Mouse (Mus musculus) spleen, adult 2 months (tissue): ENCODE measurements around the gene Snw1. TPM values are rescaled to one million over a fixed set of nuclear protein-coding genes. Genes with fewer than 3 reads are reported as not detected.

Experiments
- DNase-seq, 2 experiments: peaks; one replicate each; pipeline versions ENCODE4 v3.0.0 to v3.0.0-alpha.2; 2012 to 2021; ENCODE audit warnings: low spot score in 2 of 2, low read depth in 1 of 2
- H3K27ac ChIP-seq: fragments of 200-500 bp; 2 replicates; pipeline ENCODE4 v1.5.1; 2012; ENCODE audit warnings: low read length, inconsistent platforms; ENCODE audit not compliant: insufficient read depth
- H3K27me3 ChIP-seq: fragments of 200-500 bp; 2 replicates; pipeline ENCODE4 v1.6.1; 2012; ENCODE audit warnings: mild to moderate bottlenecking, moderate library complexity, low read length, inconsistent platforms; ENCODE audit not compliant: control insufficient read depth, insufficient read depth
- H3K36me3 ChIP-seq: fragments of 200-500 bp; 2 replicates; pipeline ENCODE4 v1.6.1; 2012; ENCODE audit warnings: mild to moderate bottlenecking, low read length, inconsistent platforms; ENCODE audit not compliant: control insufficient read depth, insufficient read depth
- H3K4me1 ChIP-seq: fragments of 200-500 bp; 2 replicates; pipeline ENCODE4 v1.6.1; 2011; ENCODE audit warnings: inconsistent platforms; ENCODE audit not compliant: control insufficient read depth, insufficient read depth, insufficient read length
- H3K4me3 ChIP-seq: fragments of 200-500 bp; 2 replicates; pipeline ENCODE4 v1.5.1; 2011; ENCODE audit warnings: mild to moderate bottlenecking, inconsistent platforms; ENCODE audit not compliant: insufficient read depth, insufficient read length; ENCODE audit errors: extremely low read depth
- CTCF ChIP-seq: fragments of 200-500 bp; IDR thresholded peaks from 2 replicates; pipeline ENCODE4 v1.5.1; 2011; ENCODE audit warnings: mild to moderate bottlenecking, inconsistent platforms; ENCODE audit not compliant: insufficient read depth, insufficient read length, insufficient replicate concordance; ENCODE audit errors: extremely low read depth
- POLR2A ChIP-seq: fragments of 200-500 bp; IDR thresholded peaks from 2 replicates; pipeline ENCODE4 v1.6.1; 2011; ENCODE audit warnings: low read depth, low read length, inconsistent platforms
- WGBS: fragments of 180-500 bp; shearing (Covaris S2); methylation state at CpG from one replicate; pipeline ENCODE4 v1.1.7; 2018; 5-methylcytosine and 5-hydroxymethylcytosine counted together
- polyA plus RNA-seq: library from polyadenylated mRNA; depleted of rRNA; stranded (reverse); fragments of >200 nt; gene quantifications from 2 replicates; pipeline ENCODE4 v1.2.3, GENCODE M21; 2012

Snw1 gene
- polyA plus RNA-seq, 1 experiment = 6.0 TPM

- Histone ChIP-seq H3K36me3 (peaks cover 22% of the 10 kb centered on the region), H3K27ac (peak overlapping the region; percentile 78), H3K4me3 (peak overlapping the region; percentile 98), H3K27me3 (no peaks in the 10 kb centered on the region), H3K4me1 (peaks cover 7% of the 10 kb centered on the region; the same call in 1 of the 2 replicates)
- TF ChIP-seq POLR2A (no peak), CTCF (no peak)
- WGBS = under 1% methylated on average over 33 of the region's 33 CpGs
- DNase-seq = no peak
Measured at GRCm38 (mm10) chr12:87443115-87443699, 28.9 kb downstream of the Snw1 start.

GRCm38 (mm10) chr12:87442177-87443114, 29.6 kb downstream of the Snw1 start:
- DNase-seq = no peak
- no peak overlapping the region for H3K27ac ChIP-seq

DNA sequence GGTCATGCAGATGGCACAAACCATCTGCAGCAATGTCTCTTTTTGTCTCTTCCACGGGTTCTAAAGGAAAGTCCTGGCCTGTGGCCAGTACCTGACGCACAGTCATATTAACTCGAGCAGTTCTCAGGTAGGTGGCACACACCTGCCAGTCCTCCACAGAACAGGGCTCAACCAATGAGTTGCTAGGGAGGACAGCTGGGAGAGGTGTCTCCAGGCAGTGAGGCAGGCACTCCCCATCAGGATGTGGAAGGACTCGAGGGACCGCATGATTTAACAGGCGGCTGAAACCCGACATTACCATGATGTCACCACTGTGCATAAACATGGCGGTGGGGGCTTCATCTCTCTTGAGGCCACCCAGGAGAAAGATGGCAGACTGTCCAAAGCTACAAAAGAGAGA, 43.2 kb downstream of the Snw1 start:
- no peak for TF ChIP-seq CTCF
- TF ChIP-seq POLR2A = no peak
- 83% methylated on average over 8 of the region's 8 CpGs for WGBS
- DNase-seq = no peak
- Histone ChIP-seq H3K4me1 (no peaks in the 10 kb centered on the region), H3K27ac (no peak overlapping the region), H3K4me3 (no peak overlapping the region), H3K36me3 (peaks cover 50% of the 10 kb centered on the region), H3K27me3 (no peaks in the 10 kb centered on the region)

More at GRCm38 (mm10) chr12:87442177-87443114, 29.6 kb downstream of the Snw1 start:
- Histone ChIP-seq H3K4me3 (peak overlapping the region; percentile 98), H3K36me3 (peaks cover 24% of the 10 kb centered on the region), H3K4me1 (peaks cover 7% of the 10 kb centered on the region; the same call in 1 of the 2 replicates), H3K27me3 (no peaks in the 10 kb centered on the region)
- 22% methylated on average over 12 of the region's 12 CpGs for WGBS
- TF ChIP-seq POLR2A (no peak), CTCF (no peak)

DNA sequence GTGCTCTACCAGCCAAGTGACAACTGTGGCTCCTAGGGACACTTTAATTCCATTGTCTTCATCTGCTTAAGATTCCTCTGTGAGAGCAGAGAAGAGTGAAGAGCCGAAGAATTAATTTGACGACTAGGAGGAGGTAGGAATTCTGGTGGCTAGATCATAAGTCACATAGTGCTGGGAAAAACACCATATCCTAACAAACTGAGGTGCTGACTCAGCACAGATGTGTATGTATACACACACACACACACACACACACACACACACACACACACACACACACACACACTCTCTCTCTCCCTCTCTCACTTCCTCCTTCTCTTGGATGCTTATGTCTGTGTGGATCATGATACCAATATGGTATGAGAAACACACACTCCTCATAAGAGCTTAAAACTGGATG, 43.8 kb downstream of the Snw1 start:
- peaks cover 45% of the 10 kb centered on the region for H3K36me3 ChIP-seq
- 94% methylated on average over 2 of the region's 2 CpGs for WGBS

GRCm38 (mm10) chr12:87426354-87427031, 45.6 kb downstream of the Snw1 start:
- no peaks in the 10 kb centered on the region for H3K27me3 ChIP-seq
- 95% methylated on average over 5 of the region's 5 CpGs for WGBS

More for the DNA sequence above, 43.8 kb downstream of the Snw1 start:
- Histone ChIP-seq H3K27me3 (no peaks in the 10 kb centered on the region), H3K4me1 (no peaks in the 10 kb centered on the region), H3K4me3 (no peak overlapping the region), H3K27ac (no peak overlapping the region)
- no peak for DNase-seq
- TF ChIP-seq POLR2A (no peak), CTCF (no peak)

DNA sequence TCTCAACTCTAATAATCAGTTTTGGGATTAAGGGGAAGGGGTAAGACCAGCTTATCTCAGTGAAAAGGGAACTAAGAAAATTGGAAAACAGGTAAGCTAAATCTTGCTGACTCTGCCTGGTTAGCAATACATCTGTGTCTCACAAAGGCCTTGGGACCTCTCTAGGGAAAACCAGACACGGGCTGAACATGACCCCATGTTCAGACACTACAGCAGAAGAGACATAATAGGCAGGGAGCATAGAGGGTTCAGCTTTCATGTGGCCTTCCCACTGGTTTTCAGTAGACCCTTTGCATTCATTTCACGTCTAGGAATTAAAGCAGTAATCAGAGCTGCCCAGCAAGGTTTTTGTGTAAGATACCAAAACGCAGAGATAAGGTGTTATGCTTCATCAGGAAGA, 47.6 kb downstream of the Snw1 start:
- DNase-seq = no peak
- H3K27ac ChIP-seq = no peak overlapping the region
- H3K27me3 ChIP-seq = no peaks in the 10 kb centered on the region
- WGBS = 80% methylated on average over 3 of the region's 3 CpGs
- H3K4me1 ChIP-seq = no peaks in the 10 kb centered on the region
- H3K4me3 ChIP-seq = no peak overlapping the region
- TF ChIP-seq CTCF (no peak), POLR2A (no peak)
- peaks cover 21% of the 10 kb centered on the region for H3K36me3 ChIP-seq

More at GRCm38 (mm10) chr12:87426354-87427031, 45.6 kb downstream of the Snw1 start:
- Histone ChIP-seq H3K4me3 (no peak overlapping the region), H3K4me1 (no peaks in the 10 kb centered on the region), H3K36me3 (peaks cover 36% of the 10 kb centered on the region), H3K27ac (no peak overlapping the region)
- no peak for TF ChIP-seq POLR2A
- no peak for TF ChIP-seq CTCF
- DNase-seq = no peak
